In the genomic region with DNA sequence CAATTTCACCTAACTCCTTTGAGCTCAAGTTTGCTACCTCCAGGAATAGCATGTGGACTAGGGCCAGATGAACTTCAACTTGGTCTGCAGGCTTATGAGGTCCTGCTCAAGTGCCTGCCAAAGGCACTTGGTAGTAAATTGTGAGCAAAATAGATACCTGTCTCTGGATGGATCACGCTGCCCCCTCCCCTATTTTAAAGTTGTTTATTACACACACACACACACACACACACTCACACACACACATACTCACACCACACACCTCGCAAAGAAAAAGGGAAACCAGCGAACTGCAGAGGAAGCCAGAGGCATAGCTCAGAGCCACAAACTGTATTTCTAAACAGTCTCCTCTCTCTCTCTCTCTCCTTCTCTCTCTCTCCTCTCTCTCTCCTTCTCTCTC, we compare ENCODE assay signal across 9 mouse cellular contexts. TPM values are rescaled to one million over a fixed set of nuclear protein-coding genes. Genes with fewer than 3 reads are reported as not detected.
DNase-seq lines count a peak whose midpoint lies in the region; ATAC-seq lines count a peak whose summit lies in the region.
"Had no signal": no experiment of that assay in that cellular context is flagged by ENCODE, and none has a peak within 500 bp of the region (broad histone marks: within the 10 kb centered on the region; RNA-seq: fewer than 3 reads in every experiment).

No protein-coding gene starts in this region.

- peak overlapping the region; percentile 88 for H3K9ac ChIP-seq in forebrain, embryonic 14.5 days (ENCODE audit: low read length)
- no peak overlapping the region for H3K9ac ChIP-seq in kidney, embryonic 14.5 days (ENCODE audit: low read depth, low read length)

- peak overlapping the region; percentile 72 for H3K4me3 ChIP-seq in forebrain, embryonic 14.5 days (ENCODE audit: low read depth, low read length)
- peak overlapping the region; percentile 84; the same call in 1 of the 2 replicates for H3K4me3 ChIP-seq in kidney, embryonic 14.5 days (ENCODE audit: low read length)

- H3K27me3 ChIP-seq in forebrain, embryonic 14.5 days (replicated peaks; ENCODE audit: control insufficient read depth, insufficient read depth, low read length) = peaks cover 10% of the 10 kb centered on the region
- no peaks in the 10 kb centered on the region for H3K27me3 ChIP-seq in kidney, embryonic 14.5 days (ENCODE audit: control insufficient read depth, insufficient read depth, low read length)

- peak; percentile 51 for DNase-seq in cerebellum, adult 11-12 months
- DNase-seq in cerebellum, postnatal 10 days = no peak
- peak; percentile 77 for DNase-seq in 416B (ENCODE audit: low read depth)
- peak; percentile 31 for DNase-seq in forebrain, embryonic 14.5 days (ENCODE audit: low spot score)
- DNase-seq in naive thymus-derived CD4-positive, alpha-beta T cell, adult 2 months (ENCODE audit: low read depth) = peak; percentile 67
- DNase-seq in layer of hippocampus, adult 18-20 months (ENCODE audit: low spot score in 2 of 2) = no peak
- no peak for DNase-seq in adrenal gland, adult 2 months

- ATAC-seq in forebrain, embryonic 14.5 days = no peak
- ATAC-seq in kidney, embryonic 14.5 days (ENCODE audit: low FRiP score, low TSS enrichment) = no peak

- no peaks in the 10 kb centered on the region for H3K9me3 ChIP-seq in forebrain, embryonic 14.5 days (replicated peaks; ENCODE audit: control insufficient read depth, low read length)
- no peaks in the 10 kb centered on the region for H3K9me3 ChIP-seq in kidney, embryonic 14.5 days (ENCODE audit: control insufficient read depth, low read length)

- peak overlapping the region; percentile 88 for H3K4me2 ChIP-seq in forebrain, embryonic 14.5 days (ENCODE audit: low read length)
- peak overlapping the region; percentile 94 for H3K4me2 ChIP-seq in kidney, embryonic 14.5 days (replicated peaks; ENCODE audit: low read depth, low read length)

- WGBS in forebrain, embryonic 14.5 days = 1% methylated on average over 3 of the region's 3 CpGs
- 10% methylated on average over 3 of the region's 3 CpGs for WGBS in kidney, embryonic 14.5 days

- H3K27ac ChIP-seq in forebrain, embryonic 14.5 days (ENCODE audit: low read depth, low read length) = peak overlapping the region; percentile 44; the same call in 1 of the 2 replicates
- no peak overlapping the region for H3K27ac ChIP-seq in kidney, embryonic 14.5 days (ENCODE audit: low read depth, low read length)

- no peaks in the 10 kb centered on the region for H3K36me3 ChIP-seq in forebrain, embryonic 14.5 days (ENCODE audit: control insufficient read depth, insufficient read depth, low read length)
- no peaks in the 10 kb centered on the region for H3K36me3 ChIP-seq in kidney, embryonic 14.5 days (ENCODE audit: control insufficient read depth, insufficient read depth, low read length)

- H3K4me1 ChIP-seq in forebrain, embryonic 14.5 days (ENCODE audit: control insufficient read depth, insufficient read depth, low read length) = peaks cover 36% of the 10 kb centered on the region
- peaks cover 18% of the 10 kb centered on the region; the same call in 1 of the 2 replicates for H3K4me1 ChIP-seq in kidney, embryonic 14.5 days (ENCODE audit: control insufficient read depth, insufficient read depth, low read length)

RNA-seq across cellular contexts. Expression of a gene that starts 2.1 kb away (rescaled TPM):
- polyA plus RNA-seq in forebrain, embryonic 14.5 days (2014; fragmentation: Nextera tagmentation; extraction: Ambion mirVana) = not detected in 2 replicates
- not detected in 2 replicates for polyA plus RNA-seq in kidney, embryonic 14.5 days (2014; fragmentation: Nextera tagmentation; extraction: Ambion mirVana)
- not detected for total RNA-seq in layer of hippocampus, adult 18-20 months (2021)
- not detected for total RNA-seq in adrenal gland, adult 2 months (2021)
- not detected in 2 replicates for polyA plus RNA-seq in adrenal gland, adult 2 months (2012; rRNA removed)
- polyA plus RNA-seq: erythroblast, embryonic 14.5 days had no signal

RNA-seq across cellular contexts. Expression of a gene that starts 2.5 kb away (rescaled TPM):
- polyA plus RNA-seq in forebrain, embryonic 14.5 days (2014; fragmentation: Nextera tagmentation; extraction: Ambion mirVana) = 1.3 and 1.7 TPM in 2 replicates
- polyA plus RNA-seq in kidney, embryonic 14.5 days (2014; fragmentation: Nextera tagmentation; extraction: Ambion mirVana) = 0.73 and 0.91 TPM in 2 replicates
- total RNA-seq in layer of hippocampus, adult 18-20 months (2021) = 10 to 100 TPM; 55.9 to 63.8 TPM
- 10 to 100 TPM; 75.1 to 88.5 TPM for total RNA-seq in adrenal gland, adult 2 months (2021)
- polyA plus RNA-seq in adrenal gland, adult 2 months (2012; rRNA removed) = 36.0 and 36.8 TPM in 2 replicates

RNA-seq across cellular contexts. Expression of a gene that starts 54.0 kb away (rescaled TPM):
- not detected in 2 replicates for polyA plus RNA-seq in forebrain, embryonic 14.5 days (2014; fragmentation: Nextera tagmentation; extraction: Ambion mirVana)
- polyA plus RNA-seq in kidney, embryonic 14.5 days (2014; fragmentation: Nextera tagmentation; extraction: Ambion mirVana) = not detected in 2 replicates
- total RNA-seq in layer of hippocampus, adult 18-20 months (2021) = under 1 TPM in 1 of 2 experiments, not detected in 1; 0.35 TPM
- total RNA-seq in adrenal gland, adult 2 months (2021) = not detected
- not detected in 2 replicates for polyA plus RNA-seq in adrenal gland, adult 2 months (2012; rRNA removed)
- polyA plus RNA-seq: erythroblast, embryonic 14.5 days had no signal

Comparison
In these comparisons a context has a peak if more than half of its experiments do, and no peak if none do; other contexts are left out.
1. DNase-seq: peak in cerebellum, adult 11-12 months (single experiment), 416B (single experiment), forebrain, embryonic 14.5 days (single experiment) and naive thymus-derived CD4-positive, alpha-beta T cell, adult 2 months (single experiment); none in cerebellum, postnatal 10 days (0 of 2), layer of hippocampus, adult 18-20 months (0 of 2) and adrenal gland, adult 2 months (single experiment).
2. RNA of a gene that starts 2.5 kb away (polyA plus RNA-seq): 36.0 to 36.8 TPM in adrenal gland, adult 2 months; 1.3 to 1.7 TPM in forebrain, embryonic 14.5 days and 0.73 to 0.91 TPM in kidney, embryonic 14.5 days; every median in the first group is over 10 times any median in the second.